Mouse (Mus musculus) megakaryocyte, embryonic 14.5 days (primary cell): ENCODE results near the gene 2310034G01Rik.

Experiments used
- FLI1 ChIP-seq: IDR thresholded peaks from 2 replicates; pipeline ENCODE4 v1.6.1; 2012; ENCODE audit warnings: low read length, inconsistent platforms, mixed read lengths
- GATA1 ChIP-seq: IDR thresholded peaks from 3 replicates; pipeline ENCODE4 v1.6.1; 2012; ENCODE audit warnings: mixed read lengths, low read length, inconsistent platforms, borderline replicate concordance

DNA sequence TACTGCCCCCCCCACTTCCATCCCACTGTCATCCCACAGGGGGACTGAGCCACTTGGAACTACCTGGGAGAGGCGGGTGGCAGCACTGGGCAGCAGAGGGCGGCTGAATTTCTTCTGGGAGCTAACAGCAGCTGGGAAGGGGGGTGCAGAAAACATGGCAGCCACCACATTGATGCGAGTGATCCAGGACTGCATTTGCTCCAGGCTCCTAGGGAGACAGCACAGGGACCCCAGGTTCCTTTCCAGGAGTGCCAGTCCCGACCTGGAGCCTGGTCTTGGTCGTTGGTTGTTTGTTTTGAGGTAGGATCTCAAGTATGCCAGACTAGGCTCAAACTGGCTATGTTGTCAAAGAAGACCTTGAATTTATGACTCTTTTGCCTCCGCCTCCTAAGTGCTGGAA lies 36.5 kb downstream of the 2310034G01Rik start:
- TF ChIP-seq GATA1 (no peak), FLI1 (no peak)
